13 mouse cellular contexts compared by ENCODE assay signal in genomic region chrX:48127502-48128218, GRCm38 (mm10). TPM values are rescaled to one million over a fixed set of nuclear protein-coding genes. Genes with fewer than 3 reads are reported as not detected.
A peak's percentile ranks its signal among the peaks of the same experiment; 100 is the strongest.
DNase-seq lines count a peak whose midpoint lies in the region; ATAC-seq and TF ChIP-seq lines count a peak whose summit lies in the region.
"Had no signal": no experiment of that assay in that cellular context is flagged by ENCODE, and none has a peak within 500 bp of the region (broad histone marks: within the 10 kb centered on the region; RNA-seq: fewer than 3 reads in every experiment).

No protein-coding gene starts in this region.

- WGBS in hindbrain, postnatal 0 days: 88% methylated on average over 6 of the region's 6 CpGs
- 80% methylated on average over 6 of the region's 6 CpGs for whole genome bisulfite sequencing in hindbrain, embryonic 11.5 days
- 19% methylated on average over 6 of the region's 6 CpGs for WGBS in thymus, adult 2 months

- no peak for TF ChIP-seq POLR2A in thymus, adult 2 months (IDR thresholded peaks at IDR 0.05; ENCODE audit: control insufficient read depth, extremely low read depth, insufficient read depth, low read length, poor library complexity)

- H3K27me3 ChIP-seq in hindbrain, postnatal 0 days (ENCODE audit: insufficient read depth, low read length): no peaks in the 10 kb centered on the region
- no peaks in the 10 kb centered on the region for H3K27me3 ChIP-seq in hindbrain, embryonic 11.5 days (ENCODE audit: control insufficient read depth, insufficient read depth, low read length)
- no peaks in the 10 kb centered on the region for H3K27me3 ChIP-seq in thymus, adult 2 months (ENCODE audit: control insufficient read depth, insufficient read depth, low read length)
- H3K27me3 ChIP-seq: stomach, embryonic 15.5 days had no signal

- no peaks in the 10 kb centered on the region for H3K36me3 ChIP-seq in hindbrain, postnatal 0 days (ENCODE audit: insufficient read depth, low read length)
- H3K36me3 ChIP-seq in hindbrain, embryonic 11.5 days (ENCODE audit: control insufficient read depth, insufficient read depth, low read length): no peaks in the 10 kb centered on the region
- no peaks in the 10 kb centered on the region for H3K36me3 ChIP-seq in thymus, adult 2 months (ENCODE audit: control insufficient read depth, insufficient read depth, low read length)
- H3K36me3 ChIP-seq: limb, embryonic 12.5 days; stomach, embryonic 15.5 days had no signal

- DNase-seq in hindbrain, postnatal 0 days (ENCODE audit: low spot score): no peak
- DNase-seq in hindbrain, embryonic 11.5 days (ENCODE audit: low spot score): no peak
- peak; percentile 25 for DNase-seq in thymus, adult 2 months
- DNase-seq in thymus, postnatal 10 days (ENCODE audit: low spot score in 2 of 2): no peak
- DNase-seq in yolk sac, embryonic 10.5 days (ENCODE audit: low spot score): no peak
- DNase-seq in urinary bladder, postnatal 10 days (ENCODE audit: low spot score): no peak
- DNase-seq: cerebellum, adult 2 months; right cerebral cortex, adult 18-20 months had no signal

- TF ChIP-seq CTCF in hindbrain, postnatal 0 days (IDR thresholded peaks at IDR 0.05; ENCODE audit: low read depth): peak; percentile 23; the same call in 1 of the 2 replicates
- TF ChIP-seq CTCF in thymus, adult 2 months (IDR thresholded peaks at IDR 0.05; ENCODE audit: borderline replicate concordance, control insufficient read depth, extremely low read depth, insufficient read depth, low read length, poor library complexity): no peak

- no peak overlapping the region for H3K27ac ChIP-seq in hindbrain, postnatal 0 days
- no peak overlapping the region for H3K27ac ChIP-seq in hindbrain, embryonic 11.5 days (ENCODE audit: low read depth, low read length)
- peak overlapping the region; percentile 85 for H3K27ac ChIP-seq in thymus, adult 2 months (ENCODE audit: control insufficient read depth, insufficient read depth, low read length)
- H3K27ac ChIP-seq: limb, embryonic 12.5 days; stomach, embryonic 15.5 days had no signal

- no peak overlapping the region for H3K9ac ChIP-seq in hindbrain, postnatal 0 days (replicated peaks; ENCODE audit: low read length)
- H3K9ac ChIP-seq in hindbrain, embryonic 11.5 days (ENCODE audit: low read depth, low read length): no peak overlapping the region
- H3K9ac ChIP-seq: limb, embryonic 12.5 days; stomach, embryonic 15.5 days had no signal

- H3K4me2 ChIP-seq in hindbrain, postnatal 0 days (ENCODE audit: low read depth, low read length): no peak overlapping the region
- no peak overlapping the region for H3K4me2 ChIP-seq in hindbrain, embryonic 11.5 days (replicated peaks; ENCODE audit: low read depth, low read length)
- H3K4me2 ChIP-seq: limb, embryonic 12.5 days; stomach, embryonic 15.5 days had no signal

- ATAC-seq in hindbrain, postnatal 0 days: no peak
- ATAC-seq in hindbrain, embryonic 11.5 days (ENCODE audit: low FRiP score): no peak
- ATAC-seq in megakaryocyte progenitor cell, adult 5-6 weeks (replicated peaks; ENCODE audit: poor library complexity): peak; percentile 74
- ATAC-seq in frontal cortex, adult (ENCODE audit: low TSS enrichment): no peak
- ATAC-seq: hindbrain, embryonic 16.5 days had no signal

- H3K9me3 ChIP-seq in hindbrain, postnatal 0 days (ENCODE audit: low read length): no peaks in the 10 kb centered on the region
- H3K9me3 ChIP-seq in hindbrain, embryonic 11.5 days (ENCODE audit: control insufficient read depth, low read length): no peaks in the 10 kb centered on the region; the same call in 1 of the 2 replicates
- H3K9me3 ChIP-seq: limb, embryonic 12.5 days; stomach, embryonic 15.5 days had no signal

- no peak overlapping the region for H3K4me3 ChIP-seq in hindbrain, postnatal 0 days (ENCODE audit: low read length)
- no peak overlapping the region for H3K4me3 ChIP-seq in hindbrain, embryonic 11.5 days (ENCODE audit: low read depth, low read length)
- H3K4me3 ChIP-seq in thymus, adult 2 months (ENCODE audit: control insufficient read depth, insufficient read depth, low read length): no peak overlapping the region
- H3K4me3 ChIP-seq: limb, embryonic 12.5 days; stomach, embryonic 15.5 days had no signal

- no peaks in the 10 kb centered on the region for H3K4me1 ChIP-seq in hindbrain, postnatal 0 days (ENCODE audit: insufficient read depth, low read length)
- H3K4me1 ChIP-seq in hindbrain, embryonic 11.5 days (replicated peaks; ENCODE audit: control insufficient read depth, insufficient read depth, low read length): no peaks in the 10 kb centered on the region
- H3K4me1 ChIP-seq in thymus, adult 2 months (replicated peaks; ENCODE audit: control insufficient read depth, insufficient read depth, low read length): peaks cover 29% of the 10 kb centered on the region
- H3K4me1 ChIP-seq: limb, embryonic 12.5 days; stomach, embryonic 15.5 days had no signal

RNA-seq across cellular contexts. Expression of gene Sash3, which starts 18.6 kb away (rescaled TPM):
- 0.86 and 1.5 TPM in 2 replicates for total RNA-seq in hindbrain, postnatal 0 days (2014; rRNA removed)
- polyA plus RNA-seq in hindbrain, postnatal 0 days (2015; fragmentation: Nextera tagmentation; extraction: Ambion mirVana): 0.81 and 1.1 TPM in 2 replicates
- 1.4 and 1.5 TPM in 2 replicates for polyA plus RNA-seq in hindbrain, embryonic 11.5 days (2014; fragmentation: Nextera tagmentation; extraction: Ambion mirVana)
- 311 and 314 TPM in 2 replicates for polyA plus RNA-seq in thymus, adult 2 months (2012; rRNA removed)
- 46.5 and 54.2 TPM in 2 replicates for total RNA-seq in megakaryocyte progenitor cell, adult 5-6 weeks (2015)
- total RNA-seq in megakaryocyte progenitor cell, adult 5-6 weeks (2017): 77.9 and 86.1 TPM in 2 replicates

RNA-seq across cellular contexts. Expression of gene Xpnpep2, which starts 19.1 kb away (rescaled TPM):
- total RNA-seq in hindbrain, postnatal 0 days (2014; rRNA removed): 6.8 TPM in 1 of 2 replicates, not detected in the other
- 0.51 and 1.0 TPM in 2 replicates for polyA plus RNA-seq in hindbrain, postnatal 0 days (2015; fragmentation: Nextera tagmentation; extraction: Ambion mirVana)
- 2.2 and 2.5 TPM in 2 replicates for polyA plus RNA-seq in hindbrain, embryonic 11.5 days (2014; fragmentation: Nextera tagmentation; extraction: Ambion mirVana)
- polyA plus RNA-seq in thymus, adult 2 months (2012; rRNA removed): 0.89 and 1.1 TPM in 2 replicates
- not detected in 2 replicates for total RNA-seq in megakaryocyte progenitor cell, adult 5-6 weeks (2015)
- total RNA-seq in megakaryocyte progenitor cell, adult 5-6 weeks (2017): not detected in 2 replicates

Comparison
In these comparisons a context has a peak if more than half of its experiments do, and no peak if none do; other contexts are left out.
1. RNA of gene Sash3, which starts 18.6 kb away (polyA plus RNA-seq): 311 to 314 TPM in thymus, adult 2 months; 1.4 to 1.5 TPM in hindbrain, embryonic 11.5 days and 0.81 to 1.1 TPM in hindbrain, postnatal 0 days; every median in the first group is over 100 times any median in the second.